Comparison of ENCODE assay signal across 8 mouse cellular contexts in genomic region chr4:133292901-133293843, GRCm38 (mm10). TPM values are rescaled to one million over a fixed set of nuclear protein-coding genes. Genes with fewer than 3 reads are reported as not detected.
DNase-seq lines count a peak whose midpoint lies in the region; ATAC-seq and TF ChIP-seq lines count a peak whose summit lies in the region.
"Had no signal": no experiment of that assay in that cellular context is flagged by ENCODE, and none has a peak within 500 bp of the region (broad histone marks: within the 10 kb centered on the region; RNA-seq: fewer than 3 reads in every experiment).

No protein-coding gene starts in this region.

- H3K9me3 ChIP-seq in lung, embryonic 15.5 days: no peaks in the 10 kb centered on the region
- H3K9me3 ChIP-seq in forebrain, postnatal 0 days (ENCODE audit: low read length): no peaks in the 10 kb centered on the region
- no peaks in the 10 kb centered on the region for H3K9me3 ChIP-seq in midbrain, embryonic 16.5 days (replicated peaks; ENCODE audit: control insufficient read depth, low read length, poor library complexity, severe bottlenecking)
- H3K9me3 ChIP-seq: megakaryocyte, embryonic 14.5 days had no signal

- WGBS in lung, embryonic 15.5 days: 31% methylated on average over 24 of the region's 24 CpGs
- WGBS in forebrain, postnatal 0 days: 27% methylated on average over 24 of the region's 24 CpGs
- 13% methylated on average over 24 of the region's 24 CpGs for WGBS in midbrain, embryonic 16.5 days

- H3K4me3 ChIP-seq in lung, embryonic 15.5 days: no peak overlapping the region
- H3K4me3 ChIP-seq in forebrain, postnatal 0 days (ENCODE audit: low read depth, low read length): no peak overlapping the region
- H3K4me3 ChIP-seq in midbrain, embryonic 16.5 days (ENCODE audit: low read depth, low read length): no peak overlapping the region
- H3K4me3 ChIP-seq: megakaryocyte, embryonic 14.5 days had no signal

- H3K9ac ChIP-seq in lung, embryonic 15.5 days: no peak overlapping the region
- no peak overlapping the region for H3K9ac ChIP-seq in forebrain, postnatal 0 days
- H3K9ac ChIP-seq in midbrain, embryonic 16.5 days (ENCODE audit: low read depth, low read length): peak overlapping the region; percentile 3; the same call in 1 of the 2 replicates

- H3K27ac ChIP-seq in lung, embryonic 15.5 days: no peak overlapping the region
- H3K27ac ChIP-seq in forebrain, postnatal 0 days (ENCODE audit: low read depth, low read length): no peak overlapping the region
- peak overlapping the region; percentile 53; the same call in 1 of the 2 replicates for H3K27ac ChIP-seq in midbrain, embryonic 16.5 days (ENCODE audit: low read length)

- DNase-seq in lung, postnatal 14 days: no peak
- peak; percentile 34 for DNase-seq in forebrain, postnatal 0 days
- DNase-seq in cerebellum, adult 8-10 months: no peak
- no peak for DNase-seq in adrenal gland, adult 18-20 months (ENCODE audit: low spot score in 2 of 2)

- H3K27me3 ChIP-seq in lung, embryonic 15.5 days: no peaks in the 10 kb centered on the region
- no peaks in the 10 kb centered on the region for H3K27me3 ChIP-seq in forebrain, postnatal 0 days (ENCODE audit: insufficient read depth, low read length)
- H3K27me3 ChIP-seq in midbrain, embryonic 16.5 days (ENCODE audit: control insufficient read depth, insufficient read depth, low read depth, low read length): no peaks in the 10 kb centered on the region

- H3K36me3 ChIP-seq in lung, embryonic 15.5 days: peaks cover 3% of the 10 kb centered on the region; the same call in 1 of the 2 replicates
- peaks cover 38% of the 10 kb centered on the region for H3K36me3 ChIP-seq in forebrain, postnatal 0 days (ENCODE audit: insufficient read depth)
- peaks cover 14% of the 10 kb centered on the region; the same call in 1 of the 2 replicates for H3K36me3 ChIP-seq in midbrain, embryonic 16.5 days (ENCODE audit: control insufficient read depth, insufficient read depth, low read length)

- H3K4me1 ChIP-seq in lung, embryonic 15.5 days: peaks cover 13% of the 10 kb centered on the region
- H3K4me1 ChIP-seq in forebrain, postnatal 0 days (ENCODE audit: insufficient read depth): peaks cover 4% of the 10 kb centered on the region; the same call in 1 of the 2 replicates
- peaks cover 9% of the 10 kb centered on the region; the same call in 1 of the 2 replicates for H3K4me1 ChIP-seq in midbrain, embryonic 16.5 days (ENCODE audit: control insufficient read depth, insufficient read depth, low read length)

- ATAC-seq in lung, embryonic 15.5 days (ENCODE audit: borderline replicate concordance, extremely low read depth, low FRiP score, low TSS enrichment): peak; percentile 23; the same call in 1 of the 2 replicates
- ATAC-seq in forebrain, postnatal 0 days: peak; percentile 32
- ATAC-seq in midbrain, embryonic 16.5 days: no peak
- no peak for ATAC-seq in megakaryocyte-erythroid progenitor cell, adult 5-6 weeks (replicated peaks; ENCODE audit: low FRiP score, low TSS enrichment, poor library complexity, severe bottlenecking)

- no peak overlapping the region for H3K4me2 ChIP-seq in lung, embryonic 15.5 days
- no peak overlapping the region for H3K4me2 ChIP-seq in forebrain, postnatal 0 days (ENCODE audit: low read depth)
- H3K4me2 ChIP-seq in midbrain, embryonic 16.5 days (ENCODE audit: low read length): no peak overlapping the region

- no peak for TF ChIP-seq CTCF in forebrain, postnatal 0 days (IDR thresholded peaks at IDR 0.05; ENCODE audit: low read depth)

RNA-seq across cellular contexts. Expression of gene Tmem222, which starts 15.6 kb away (rescaled TPM):
- polyA plus RNA-seq in lung, embryonic 15.5 days (2015; fragmentation: Nextera tagmentation; extraction: Ambion mirVana): 79.8 and 81.9 TPM in 2 replicates
- total RNA-seq in forebrain, postnatal 0 days (2014; rRNA removed): 108 and 125 TPM in 2 replicates
- 146 and 157 TPM in 2 replicates for polyA plus RNA-seq in forebrain, postnatal 0 days (2015; fragmentation: Nextera tagmentation; extraction: Ambion mirVana)
- polyA plus RNA-seq in midbrain, embryonic 16.5 days (2015; fragmentation: Nextera tagmentation; extraction: Ambion mirVana): 111 and 121 TPM in 2 replicates
- 10 to 100 TPM; 55.5 to 61.6 TPM for total RNA-seq in adrenal gland, adult 18-20 months (2021)
- total RNA-seq in megakaryocyte-erythroid progenitor cell, adult 5-6 weeks (2014; fragmentation: Nextera tagmentation): 38.1 and 66.4 TPM in 2 replicates
- 18.2 and 19.2 TPM in 2 replicates for total RNA-seq in megakaryocyte-erythroid progenitor cell, adult 5-6 weeks (2017)

RNA-seq across cellular contexts. Expression of gene Sytl1, which starts 30.3 kb away (rescaled TPM):
- 1.1 and 2.1 TPM in 2 replicates for polyA plus RNA-seq in lung, embryonic 15.5 days (2015; fragmentation: Nextera tagmentation; extraction: Ambion mirVana)
- total RNA-seq in forebrain, postnatal 0 days (2014; rRNA removed): 0.69 TPM in 1 of 2 replicates, not detected in the other
- polyA plus RNA-seq in forebrain, postnatal 0 days (2015; fragmentation: Nextera tagmentation; extraction: Ambion mirVana): 0.14 and 0.52 TPM in 2 replicates
- polyA plus RNA-seq in midbrain, embryonic 16.5 days (2015; fragmentation: Nextera tagmentation; extraction: Ambion mirVana): 0.16 and 0.25 TPM in 2 replicates
- total RNA-seq in adrenal gland, adult 18-20 months (2021): 1 to 10 TPM; 1.2 to 1.5 TPM
- 0.44 and 1.6 TPM in 2 replicates for total RNA-seq in megakaryocyte-erythroid progenitor cell, adult 5-6 weeks (2014; fragmentation: Nextera tagmentation)
- 1.9 TPM in 1 of 2 replicates, not detected in the other for total RNA-seq in megakaryocyte-erythroid progenitor cell, adult 5-6 weeks (2017)

RNA-seq across cellular contexts. Expression of gene Map3k6, which starts 52.6 kb away (rescaled TPM):
- polyA plus RNA-seq in lung, embryonic 15.5 days (2015; fragmentation: Nextera tagmentation; extraction: Ambion mirVana): 3.0 and 3.1 TPM in 2 replicates
- 4.7 and 7.2 TPM in 2 replicates for total RNA-seq in forebrain, postnatal 0 days (2014; rRNA removed)
- polyA plus RNA-seq in forebrain, postnatal 0 days (2015; fragmentation: Nextera tagmentation; extraction: Ambion mirVana): 4.3 and 4.4 TPM in 2 replicates
- polyA plus RNA-seq in midbrain, embryonic 16.5 days (2015; fragmentation: Nextera tagmentation; extraction: Ambion mirVana): 2.8 TPM in 2 replicates
- 10 to 100 TPM; 30.7 to 34.2 TPM for total RNA-seq in adrenal gland, adult 18-20 months (2021)
- 10.6 and 15.9 TPM in 2 replicates for total RNA-seq in megakaryocyte-erythroid progenitor cell, adult 5-6 weeks (2014; fragmentation: Nextera tagmentation)
- 6.9 and 7.0 TPM in 2 replicates for total RNA-seq in megakaryocyte-erythroid progenitor cell, adult 5-6 weeks (2017)

Comparison
In these comparisons a context has a peak if more than half of its experiments do, and no peak if none do; other contexts are left out.
1. ATAC-seq: peak in lung, embryonic 15.5 days (single experiment) and forebrain, postnatal 0 days (single experiment); none in midbrain, embryonic 16.5 days (single experiment) and megakaryocyte-erythroid progenitor cell, adult 5-6 weeks (single experiment).